Mouse (Mus musculus): ENCODE measurements at regions not wholly inside any gene's neighbourhood (a gene's known extent, or its start where the extent isn't known, plus 50 kb on each side); places are given as distances from the start of the nearest gene placed in this dataset.

DNA sequence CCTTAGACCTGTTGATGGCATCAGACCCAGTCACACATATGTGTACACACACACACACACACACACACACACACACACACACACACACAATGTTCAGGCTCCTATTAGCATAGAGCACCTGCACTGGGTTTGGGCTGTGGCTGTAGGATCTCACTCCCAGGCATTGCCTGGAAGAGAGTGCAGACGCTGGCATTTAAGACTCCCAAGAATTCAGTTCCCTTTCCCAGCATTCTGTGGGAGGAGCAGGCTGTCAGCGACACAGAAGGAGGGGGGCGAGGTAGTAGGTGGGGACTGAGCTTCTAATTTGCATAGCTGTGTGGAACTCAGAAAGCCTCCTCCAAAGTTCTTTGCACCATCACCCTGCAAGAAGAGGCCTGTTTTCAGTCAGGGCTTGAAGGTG lies 374.2 kb upstream of the Fam49b start:
- no peak for DNase-seq (ENCODE audit: low spot score in 2 of 2)

DNA sequence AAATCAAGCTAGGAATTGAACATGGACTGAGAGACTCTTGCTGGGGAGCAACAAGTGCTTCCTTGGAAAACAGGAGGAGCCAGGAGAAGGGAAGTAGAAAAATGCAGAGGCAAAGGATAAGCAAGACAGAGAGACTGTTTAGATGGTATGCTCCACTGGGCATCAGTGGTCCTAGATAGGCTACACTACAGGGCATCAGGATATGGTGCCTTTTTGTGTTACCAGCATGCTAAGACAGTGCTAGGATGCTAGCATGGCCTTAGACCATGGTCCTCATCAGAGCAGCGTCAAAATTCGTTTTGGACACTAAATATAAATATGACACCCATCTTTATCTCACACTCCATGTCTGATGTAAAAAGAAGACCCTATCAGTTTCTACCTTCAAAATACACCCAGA lies 374.6 kb upstream of the Fam49b start:
- no peak for DNase-seq (ENCODE audit: low spot score in 2 of 2)

DNA sequence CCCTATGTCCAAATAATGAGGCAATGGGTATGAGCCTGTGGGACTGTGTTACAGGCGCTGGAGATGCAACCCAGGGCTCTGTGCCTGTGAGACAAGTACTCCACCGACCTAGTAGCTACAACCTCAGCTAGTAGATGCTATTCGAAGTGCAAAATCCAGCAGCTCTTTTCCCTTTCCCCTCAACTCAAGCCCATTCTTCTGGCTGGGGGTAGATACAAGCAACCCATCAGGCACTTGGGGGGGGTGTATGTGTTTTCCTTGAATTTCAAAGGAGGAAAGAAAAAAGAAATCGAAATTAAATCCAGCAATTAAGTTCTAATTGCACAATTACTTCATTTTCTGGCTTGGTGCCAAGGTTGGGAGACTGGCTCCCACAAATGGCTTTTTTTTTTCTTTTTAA lies 372.4 kb upstream of the Gm21798 start:
- DNase-seq (ENCODE audit: low spot score in 2 of 2): no peak

DNA sequence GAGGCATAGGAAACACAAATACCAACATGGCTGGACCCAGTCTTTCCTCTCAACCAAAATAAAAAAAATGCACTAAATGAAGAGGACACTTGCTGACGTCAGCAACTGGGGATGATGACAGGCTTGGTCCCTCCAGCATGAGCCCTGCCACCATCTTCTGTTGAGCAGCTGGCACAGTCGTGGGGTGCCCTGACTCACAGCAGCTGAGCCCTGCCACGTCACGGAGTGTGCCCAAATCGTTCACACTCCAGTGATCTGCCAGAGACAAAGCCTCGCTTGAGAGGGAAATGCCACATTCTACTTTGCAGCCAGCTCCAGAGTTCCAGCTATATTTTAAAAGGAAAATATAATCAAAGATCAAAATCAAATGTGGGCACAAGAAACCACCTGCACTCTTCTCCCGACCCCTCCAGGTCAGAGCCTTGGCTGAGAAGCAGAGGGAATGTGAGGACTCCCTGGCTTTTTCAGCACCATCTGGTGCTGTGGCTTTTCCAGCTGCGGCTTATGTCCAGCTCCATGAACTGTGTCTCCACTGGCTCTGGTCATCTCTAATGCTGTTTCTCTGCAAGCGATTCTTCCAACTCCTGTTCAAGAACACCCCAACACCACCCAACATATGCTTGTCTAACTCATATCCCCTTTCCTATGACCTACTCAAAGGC lies 371.0 kb upstream of the Gm21798 start:
- peak in 1 of 2 experiments; percentile 16 for DNase-seq (ENCODE audit: low spot score in 2 of 2)

DNA sequence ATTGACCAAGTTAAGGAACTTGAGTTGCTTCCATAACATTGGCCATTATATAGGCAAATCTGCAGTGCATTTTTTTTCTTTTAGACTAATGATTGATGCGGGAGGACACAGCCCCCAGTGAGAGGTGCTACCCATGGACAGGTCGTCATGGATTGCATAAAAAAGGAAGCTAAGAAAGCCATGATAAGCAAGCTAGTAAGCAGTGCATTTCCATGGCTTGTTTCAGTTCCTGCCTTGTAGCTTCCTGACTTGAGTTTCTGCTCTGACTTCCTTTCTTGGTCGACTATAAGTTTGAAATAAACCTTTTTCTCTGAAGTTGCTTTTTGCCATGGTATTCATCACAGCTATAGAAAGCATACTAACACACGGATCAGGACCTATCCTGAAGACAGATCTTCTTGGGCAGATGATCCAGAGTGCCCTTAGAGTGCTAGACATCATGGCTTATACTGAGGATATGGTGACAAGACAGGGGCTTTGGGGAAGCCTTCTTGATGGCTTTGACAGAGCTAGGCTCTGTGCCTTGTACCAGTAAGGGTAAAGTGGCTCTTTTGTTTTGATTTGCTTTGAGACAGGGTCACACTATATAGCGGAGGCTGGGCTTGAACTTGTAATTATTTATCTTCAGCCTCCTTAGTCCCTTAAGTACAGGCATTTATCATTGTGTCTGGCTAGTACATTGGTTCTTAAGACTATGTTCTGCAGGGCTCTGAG lies 370.1 kb upstream of the Gm21798 start:
- no peak for DNase-seq (ENCODE audit: low spot score in 2 of 2)

DNA sequence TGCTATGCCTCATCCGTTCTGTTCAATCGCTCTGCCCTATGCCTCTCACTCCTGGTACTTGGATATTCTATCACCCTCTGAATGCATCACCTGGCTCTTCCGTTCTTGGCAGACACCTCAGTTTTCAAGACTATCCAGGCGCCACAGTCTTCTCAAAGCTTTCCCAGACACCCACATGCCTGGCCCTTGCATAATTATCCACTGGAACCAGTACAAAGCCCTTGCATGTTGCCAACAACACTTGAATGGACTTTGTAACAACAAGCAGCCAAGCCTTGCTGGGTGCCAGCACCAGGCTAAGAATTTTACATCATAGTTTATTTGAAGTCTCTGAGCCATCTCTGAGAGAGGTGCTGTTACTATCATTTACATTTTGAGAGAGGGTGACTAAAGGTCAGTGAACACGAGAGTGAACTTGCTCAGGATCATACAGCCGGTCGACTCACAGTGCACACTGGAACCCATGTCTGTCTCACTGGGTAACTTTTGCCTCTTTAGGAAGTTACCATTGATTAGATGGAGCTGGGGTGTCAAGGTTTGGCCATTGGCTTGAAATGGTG lies 368.8 kb upstream of the Gm21798 start:
- DNase-seq (ENCODE audit: low spot score in 2 of 2): no peak

DNA sequence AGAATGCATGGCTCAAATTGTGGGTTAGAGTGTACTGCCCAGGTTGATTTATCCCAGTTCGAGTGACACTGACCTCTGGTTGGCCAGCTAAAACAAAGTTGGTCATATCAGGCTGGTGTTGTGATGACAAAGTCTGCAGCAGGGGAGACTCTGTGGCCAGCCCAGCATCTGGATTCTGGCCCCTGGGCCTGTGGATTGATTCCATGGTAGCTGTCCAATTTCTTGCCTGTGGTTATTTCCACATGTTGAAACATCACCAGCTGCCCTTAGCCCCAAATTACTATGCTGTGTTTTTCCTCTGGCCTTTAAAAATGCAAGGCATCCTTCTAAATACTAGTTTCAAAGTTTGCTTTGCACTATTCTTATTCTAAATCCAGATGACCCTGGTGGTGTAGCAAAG lies 346.8 kb upstream of the Gm21798 start:
- no peak for DNase-seq (ENCODE audit: low spot score in 2 of 2)

DNA sequence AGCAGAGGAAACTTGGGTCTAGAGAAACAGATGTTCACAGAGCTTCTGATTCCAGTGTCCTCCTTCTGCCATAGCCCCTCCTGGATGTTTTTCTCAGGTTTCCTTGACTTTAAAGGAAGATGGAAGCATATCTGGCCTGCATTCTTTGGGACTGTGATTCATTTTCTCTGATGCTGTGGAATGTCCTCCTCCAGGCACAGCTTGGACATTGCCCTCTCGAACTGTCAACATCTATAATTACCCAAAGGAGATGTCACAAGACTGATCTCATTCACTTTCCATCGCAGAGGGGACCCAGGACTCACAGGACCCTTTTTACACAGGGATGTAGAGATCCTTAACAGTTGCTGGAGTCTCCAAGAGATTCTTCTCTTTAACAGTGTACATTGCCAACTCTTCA lies 345.9 kb upstream of the Gm21798 start:
- DNase-seq (ENCODE audit: low spot score in 2 of 2): no peak

DNA sequence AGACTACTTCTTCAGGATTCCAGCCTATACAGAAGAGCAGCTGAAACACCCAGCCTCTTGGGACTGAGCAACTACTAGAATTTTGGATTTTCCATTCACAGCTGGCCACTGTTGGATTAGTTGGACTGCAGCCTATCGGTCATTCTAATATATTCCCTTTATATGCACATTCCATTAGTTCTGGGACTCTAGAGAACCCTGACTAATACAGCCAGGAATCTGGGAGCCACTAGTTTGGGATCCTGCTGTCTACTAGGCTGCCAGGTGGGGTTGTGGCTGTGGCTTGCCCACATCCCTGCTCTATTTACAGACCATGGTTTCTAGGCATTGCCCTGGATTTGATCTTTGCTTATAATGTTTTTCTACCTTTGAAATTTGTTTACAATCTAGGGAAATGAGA lies 343.3 kb upstream of the Gm21798 start:
- no peak for DNase-seq (ENCODE audit: low spot score in 2 of 2)

DNA sequence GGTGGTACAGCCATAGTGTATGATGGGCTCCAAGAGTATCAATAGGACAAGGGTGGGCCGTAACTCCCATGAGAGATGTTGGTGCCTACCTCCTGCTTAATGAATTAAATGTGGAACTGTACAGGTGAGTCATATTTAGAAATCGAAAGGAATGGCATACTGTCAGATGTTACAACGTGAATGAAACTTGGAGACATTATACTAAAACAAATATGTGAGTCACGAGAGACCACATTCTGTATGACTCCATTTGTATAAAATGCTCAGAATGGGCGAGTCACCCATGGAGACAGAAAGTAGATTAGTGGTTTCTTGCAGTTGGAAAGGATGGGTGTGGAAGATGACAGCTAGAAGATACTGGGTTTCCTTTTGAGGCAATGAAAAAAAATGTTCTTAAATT lies 340.4 kb upstream of the Gm21798 start:
- no peak for DNase-seq (ENCODE audit: low spot score in 2 of 2)

DNA sequence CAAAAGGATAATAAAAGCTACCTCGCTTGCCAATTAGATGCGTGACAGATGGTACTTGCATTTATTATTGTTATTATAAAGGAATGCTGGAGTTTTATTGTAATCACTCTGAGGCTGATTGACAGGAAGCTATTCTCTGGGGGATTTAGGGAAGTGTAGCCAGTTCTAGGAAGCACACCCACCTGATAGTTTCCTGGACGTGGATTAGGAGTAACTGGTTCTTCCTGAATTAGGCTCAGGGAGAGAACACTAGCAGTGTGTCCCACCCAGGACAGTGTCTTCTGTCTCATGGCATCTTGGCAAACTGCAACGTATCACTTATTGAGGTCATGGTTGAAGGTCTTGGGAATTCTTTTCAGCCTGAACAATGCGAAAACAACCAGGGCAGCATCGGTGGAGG lies 336.9 kb upstream of the Gm21798 start:
- DNase-seq (ENCODE audit: low spot score in 2 of 2): no peak

DNA sequence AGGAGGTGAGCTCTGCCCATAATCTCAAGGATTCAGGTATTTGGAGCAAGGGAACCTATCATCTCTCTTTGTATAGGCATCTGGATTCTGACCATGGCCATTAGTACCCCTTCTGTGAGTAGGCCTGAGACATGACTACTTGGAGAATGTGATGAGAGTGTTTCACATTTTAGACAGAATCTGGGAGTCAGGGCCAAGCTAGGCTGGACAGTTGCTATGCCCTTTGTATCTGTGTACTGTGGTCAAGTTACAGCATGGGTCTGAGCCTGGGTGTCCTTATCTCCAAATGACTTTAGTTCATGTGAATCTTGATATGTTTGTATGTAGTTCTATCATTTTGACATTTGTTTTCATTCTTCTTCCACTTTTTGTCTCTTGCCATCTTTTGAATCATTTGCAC lies 336.3 kb upstream of the Gm21798 start:
- no peak for DNase-seq (ENCODE audit: low spot score in 2 of 2)

DNA sequence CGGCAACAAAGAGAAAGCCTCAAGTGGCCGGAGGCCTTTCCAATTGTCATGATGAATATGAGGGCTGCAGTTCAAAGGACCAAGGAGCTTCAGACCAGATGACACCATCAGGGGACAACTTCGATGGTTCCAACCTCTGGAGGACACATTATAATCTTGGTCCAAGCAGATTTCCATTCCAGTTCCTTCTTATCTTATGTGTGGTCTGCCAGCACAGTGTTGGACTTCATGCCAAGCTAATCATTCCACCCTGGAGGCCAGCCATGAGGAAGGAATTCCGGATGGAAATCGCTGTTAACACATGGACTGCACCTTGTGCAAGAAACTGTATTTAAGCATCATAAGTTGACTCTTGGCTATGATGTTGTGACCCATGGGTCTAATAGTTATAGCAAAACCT lies 334.5 kb upstream of the Gm21798 start:
- DNase-seq (ENCODE audit: low spot score in 2 of 2): no peak

DNA sequence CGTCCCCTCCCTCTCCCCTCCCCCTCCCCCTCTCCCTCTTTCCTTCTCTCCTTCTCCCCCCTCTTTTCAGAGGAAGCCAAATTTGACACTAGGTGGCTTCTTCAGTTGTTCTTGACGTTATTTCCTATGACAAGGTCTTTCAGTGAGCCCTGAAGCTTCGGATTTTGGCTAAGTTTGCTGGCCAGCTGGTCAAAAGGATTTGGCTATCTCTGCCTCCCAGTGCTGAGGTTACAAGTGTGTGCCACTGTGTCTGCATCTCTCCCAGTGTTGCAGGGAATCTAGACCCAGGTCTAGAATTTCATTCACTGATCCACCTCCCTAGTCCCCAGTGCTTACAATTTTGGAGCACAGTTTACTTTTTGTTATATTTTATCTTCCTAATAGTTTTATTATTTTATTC lies 329.7 kb upstream of the Gm21798 start:
- DNase-seq (ENCODE audit: low spot score in 2 of 2): no peak

DNA sequence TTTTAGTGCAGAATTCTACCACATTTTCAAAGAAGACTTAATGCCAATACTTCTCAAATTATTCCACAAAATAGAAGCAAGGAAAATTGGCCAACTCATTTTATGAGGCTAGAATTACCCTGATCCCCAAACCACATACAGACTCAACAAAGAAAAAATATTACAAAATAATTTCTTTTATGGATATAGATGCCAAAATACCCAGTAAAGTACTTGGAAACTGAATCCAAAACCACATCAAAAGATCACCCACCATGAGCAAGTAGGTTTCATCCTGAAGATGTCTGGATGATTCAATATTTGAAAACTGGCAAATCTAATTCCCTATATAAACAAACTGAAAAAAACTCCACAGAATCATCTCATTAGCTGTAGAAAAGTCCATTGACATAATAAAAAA lies 316.7 kb upstream of the Gm21798 start:
- DNase-seq (ENCODE audit: low spot score in 2 of 2): no peak

DNA sequence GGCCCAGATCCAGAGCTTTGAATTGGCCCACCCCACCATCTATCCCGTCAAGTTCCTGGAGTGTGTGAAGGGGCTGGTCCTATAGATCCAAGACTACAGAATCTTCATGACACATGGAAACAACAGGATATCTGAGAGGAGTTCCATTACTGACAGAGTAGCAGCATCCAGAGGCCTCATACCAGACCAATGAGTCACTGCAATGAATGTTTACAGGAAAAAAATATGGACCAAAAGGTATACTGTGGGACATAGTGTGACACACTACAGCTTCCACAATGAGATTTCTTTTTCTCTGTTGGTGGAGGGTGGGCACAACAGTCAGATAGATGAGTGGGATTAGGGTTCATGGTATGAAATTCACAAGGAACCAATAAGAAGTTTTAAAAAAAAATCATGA lies 316.0 kb upstream of the Gm21798 start:
- DNase-seq (ENCODE audit: low spot score in 2 of 2): no peak

DNA sequence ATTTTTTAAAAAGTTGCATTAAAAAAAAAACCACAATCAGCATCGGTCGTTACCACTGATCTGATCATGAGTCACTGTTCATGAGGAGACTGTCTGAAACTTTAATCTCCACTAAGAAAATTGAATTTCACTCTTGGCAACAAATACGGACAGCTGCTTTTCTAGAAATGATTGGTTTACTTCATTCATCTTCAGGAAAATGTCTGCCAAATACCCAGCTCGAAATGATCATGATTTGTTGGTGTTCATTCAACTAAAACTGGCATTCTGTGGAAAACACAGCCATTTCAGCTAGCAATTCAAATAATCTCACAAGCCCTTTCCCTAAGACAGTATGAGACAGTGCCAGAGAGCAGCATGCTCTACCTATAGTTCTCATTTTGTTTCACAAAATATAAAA lies 312.7 kb upstream of the Gm21798 start:
- no peak for DNase-seq (ENCODE audit: low spot score in 2 of 2)

DNA sequence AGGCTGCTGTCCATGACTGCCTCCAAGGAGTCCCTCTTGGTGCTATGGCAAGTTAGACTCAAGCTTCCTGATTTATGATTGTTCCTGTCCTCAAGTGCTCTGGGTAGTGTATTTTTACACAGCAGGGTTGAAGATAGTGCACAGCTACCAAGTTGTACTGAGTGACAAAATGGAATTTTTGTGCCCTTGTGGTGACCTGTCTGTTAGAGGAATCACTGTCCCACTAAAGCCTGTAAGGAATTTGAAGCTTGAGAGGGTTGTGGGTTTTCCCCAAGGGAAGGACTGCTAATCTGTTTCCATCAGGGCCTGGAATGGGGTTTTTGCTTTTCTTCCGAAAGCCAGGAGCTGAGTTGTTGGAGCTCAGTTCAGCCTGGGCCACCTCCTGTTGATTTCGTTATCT lies 306.8 kb upstream of the Gm21798 start:
- DNase-seq (ENCODE audit: low spot score in 2 of 2): no peak

DNA sequence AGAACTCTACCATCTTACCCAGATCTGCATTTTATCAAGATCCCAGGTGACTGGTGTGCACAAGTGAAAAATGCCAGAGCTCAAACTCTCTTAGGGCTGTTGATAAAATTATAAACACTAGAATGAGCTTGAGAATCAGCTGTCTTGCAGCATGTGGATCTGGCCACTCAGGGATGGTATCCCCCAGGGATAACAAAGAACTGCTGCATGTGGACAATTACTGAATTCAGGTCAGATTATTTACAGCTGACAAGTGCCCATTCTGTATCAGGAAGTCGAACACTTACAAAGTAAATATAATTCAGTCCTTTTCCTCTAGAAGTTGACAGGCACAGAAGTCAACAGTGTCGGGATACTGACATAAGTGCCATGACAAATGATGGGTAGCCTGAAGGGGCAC lies 306.3 kb upstream of the Gm21798 start:
- no peak for DNase-seq (ENCODE audit: low spot score in 2 of 2)

DNA sequence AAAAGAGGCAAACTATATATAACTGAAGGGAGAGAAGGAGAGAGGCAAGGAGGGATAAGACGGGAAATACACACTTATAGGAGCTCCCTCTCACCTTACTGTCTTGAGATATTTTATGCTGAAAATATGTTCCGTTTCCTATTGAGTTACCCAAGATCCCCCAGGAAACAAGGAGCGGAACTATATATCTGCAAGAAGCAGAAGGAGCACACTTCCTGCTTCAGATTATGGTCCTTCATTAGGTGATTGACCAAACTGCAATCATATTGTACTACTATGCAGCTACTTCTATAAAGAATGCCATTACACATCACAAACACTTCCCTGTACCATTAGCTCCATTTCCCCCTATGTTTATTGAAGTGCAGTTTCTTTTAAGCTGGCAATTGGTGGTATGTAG lies 304.9 kb upstream of the Gm21798 start:
- no peak for DNase-seq (ENCODE audit: low spot score in 2 of 2)

DNA sequence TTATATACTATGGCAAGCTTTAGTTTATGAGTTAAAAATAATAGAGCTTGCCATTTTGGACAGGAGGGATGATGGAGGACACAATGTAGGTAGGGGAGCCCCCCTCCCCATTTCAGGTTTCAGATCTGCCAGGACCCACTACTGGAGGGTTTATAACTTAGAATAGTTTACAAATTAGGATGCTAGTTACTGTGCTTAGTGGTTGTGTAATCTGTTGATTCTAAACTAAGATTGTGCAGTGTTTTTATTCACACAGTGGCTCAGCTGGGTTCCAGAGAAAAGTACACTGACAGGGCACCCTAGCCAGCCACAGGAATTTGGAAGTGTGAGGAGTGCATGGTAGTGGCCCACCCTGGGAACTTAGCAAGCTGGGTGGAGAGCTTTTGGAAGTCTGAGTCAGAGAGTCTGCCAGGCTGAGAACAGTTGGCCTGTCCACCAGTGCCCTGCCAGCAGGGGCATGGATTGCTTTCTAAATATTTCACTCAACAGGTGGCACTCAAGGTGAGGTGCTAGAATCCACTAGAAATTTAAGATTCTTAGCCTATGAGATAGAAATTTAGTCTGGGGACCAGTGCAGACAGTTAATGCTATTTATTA lies 303.9 kb upstream of the Gm21798 start:
- DNase-seq (ENCODE audit: low spot score in 2 of 2): no peak

DNA sequence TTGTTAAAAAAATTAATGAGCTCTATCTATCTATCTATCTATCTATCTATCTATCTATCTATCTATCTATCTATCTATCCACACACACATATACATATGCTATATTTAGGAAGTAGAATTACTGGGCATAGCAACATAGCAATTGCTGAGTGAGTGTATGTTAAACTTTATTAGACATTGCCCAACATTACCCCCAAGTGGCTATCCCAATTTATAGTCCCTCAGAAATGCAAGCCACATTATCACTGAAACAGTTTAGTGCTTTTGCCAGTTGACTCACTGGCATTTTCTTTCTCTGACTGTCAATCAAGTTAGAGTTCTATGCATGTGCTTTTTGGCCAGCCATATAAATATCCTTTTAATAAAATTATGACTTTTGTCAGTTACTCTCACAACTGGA lies 302.3 kb upstream of the Gm21798 start:
- DNase-seq (ENCODE audit: low spot score in 2 of 2): no peak

DNA sequence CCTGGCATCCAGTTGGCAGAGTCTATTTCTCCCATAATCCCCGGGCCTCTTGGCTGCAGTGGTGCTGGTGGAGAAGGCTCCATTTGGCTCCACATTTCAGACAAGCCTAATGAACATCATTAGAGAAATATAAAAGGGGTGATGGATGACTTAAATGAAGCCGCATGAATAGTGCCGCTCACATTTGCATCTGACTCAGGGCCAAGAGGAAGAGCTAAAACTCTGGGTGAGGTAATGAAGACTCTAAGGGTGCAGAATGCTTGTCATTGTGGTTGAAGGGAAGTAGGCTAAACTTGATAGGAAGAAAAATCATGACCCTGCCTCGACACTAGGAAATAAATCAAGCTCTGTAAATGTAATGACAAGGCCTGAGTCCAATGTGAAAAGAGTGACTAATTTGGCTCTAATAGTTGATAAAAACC lies 298.3 kb upstream of the Gm21798 start:
- no peak for DNase-seq (ENCODE audit: low spot score in 2 of 2)
